35 mouse cellular contexts compared by ENCODE assay signal in genomic region chr12:72533986-72534385, GRCm38 (mm10).
"Had no signal": no experiment of that assay in that cellular context is flagged by ENCODE, and none has a peak within 500 bp of the region (broad histone marks: within the 10 kb centered on the region; RNA-seq: fewer than 3 reads in every experiment).

No protein-coding gene starts in this region.

- H3K9ac ChIP-seq: heart, embryonic 12.5 days; heart, embryonic 13.5 days; heart, embryonic 15.5 days; hindbrain, embryonic 12.5 days; hindbrain, embryonic 13.5 days; hindbrain, embryonic 14.5 days; hindbrain, embryonic 15.5 days; intestine, embryonic 15.5 days; kidney, embryonic 15.5 days had no signal

- H3K9me3 ChIP-seq: heart, embryonic 15.5 days; hindbrain, embryonic 10.5 days; hindbrain, embryonic 12.5 days; hindbrain, embryonic 13.5 days; hindbrain, embryonic 15.5 days; intestine, embryonic 15.5 days; kidney, embryonic 15.5 days had no signal

- DNase-seq: heart, postnatal 10 days; heart, postnatal 14 days; heart, postnatal 36 days; heart, postnatal 4 days; kidney, adult 11 months; kidney, adult 18-20 months; kidney, adult 2 months; kidney, adult 8-10 months; kidney, adult 9 months; kidney, postnatal 10 days; kidney, postnatal 14 days; kidney, postnatal 25 days; kidney, postnatal 36 days; kidney, postnatal 4 days; layer of hippocampus, adult 9-11 months; layer of hippocampus, postnatal 36 days had no signal

- H3K27ac ChIP-seq: heart, embryonic 13.5 days; heart, embryonic 15.5 days; hindbrain, embryonic 10.5 days; hindbrain, embryonic 12.5 days; hindbrain, embryonic 13.5 days; hindbrain, embryonic 14.5 days; hindbrain, embryonic 15.5 days; hindbrain, postnatal 0 days; intestine, embryonic 15.5 days; kidney, embryonic 15.5 days; kidney, postnatal 0 days; layer of hippocampus, adult 2 months; left cerebral cortex, adult 2 months had no signal

- H3K27me3 ChIP-seq: heart, embryonic 12.5 days; heart, embryonic 13.5 days; heart, embryonic 15.5 days; hindbrain, embryonic 12.5 days; hindbrain, embryonic 13.5 days; hindbrain, embryonic 15.5 days; intestine, embryonic 15.5 days; kidney, embryonic 15.5 days had no signal

- H3K4me3 ChIP-seq: heart, embryonic 12.5 days; heart, embryonic 13.5 days; heart, embryonic 15.5 days; hindbrain, embryonic 10.5 days; hindbrain, embryonic 12.5 days; hindbrain, embryonic 13.5 days; hindbrain, embryonic 15.5 days; intestine, embryonic 15.5 days; kidney, embryonic 15.5 days; layer of hippocampus, adult 2 months; left cerebral cortex, adult 2 months had no signal

- H3K4me2 ChIP-seq: heart, embryonic 11.5 days; heart, embryonic 12.5 days; heart, embryonic 13.5 days; heart, embryonic 15.5 days; hindbrain, embryonic 12.5 days; hindbrain, embryonic 13.5 days; hindbrain, embryonic 14.5 days; hindbrain, embryonic 15.5 days; intestine, embryonic 15.5 days; kidney, embryonic 15.5 days had no signal

- H3K36me3 ChIP-seq: heart, embryonic 13.5 days; heart, embryonic 15.5 days; hindbrain, embryonic 10.5 days; hindbrain, embryonic 12.5 days; hindbrain, embryonic 13.5 days; hindbrain, embryonic 15.5 days; intestine, embryonic 15.5 days; kidney, embryonic 15.5 days had no signal

- ATAC-seq: hindbrain, embryonic 16.5 days; hindbrain, postnatal 0 days; inflammation-experienced regulatory T-cells, adult 6 months; intestine, embryonic 15.5 days; intestine, embryonic 16.5 days; intestine, postnatal 0 days had no signal
